Mouse (Mus musculus): ENCODE measurements at regions not wholly inside any gene's neighbourhood (a gene's known extent, or its start where the extent isn't known, plus 50 kb on each side); places are given as distances from the start of the nearest gene placed in this dataset.

- Histone ChIP-seq H3K27ac (ENCODE audit: insufficient read depth, low read length) (no peak overlapping the region), H3K4me1 (ENCODE audit: control insufficient read depth, insufficient read depth, low read length) (no peaks in the 10 kb centered on the region), H3K4me3 (replicated peaks; ENCODE audit: insufficient read depth, low read depth, low read length) (no peak overlapping the region), H3K27me3 (ENCODE audit: control insufficient read depth, insufficient read depth, low read length) (no peaks in the 10 kb centered on the region)
- DNase-seq = no peak
- TF ChIP-seq CTCF (IDR thresholded peaks at IDR 0.05; ENCODE audit: borderline replicate concordance, insufficient read depth, low read depth, low read length) (no peak), POLR2A (IDR thresholded peaks at IDR 0.05; ENCODE audit: borderline replicate concordance, insufficient read depth, low read length) (no peak)
- WGBS = 25% methylated on average over 3 of the region's 3 CpGs
Measured at GRCm38 (mm10) chr1:50798166-50798565, 102.3 kb upstream of the Tmeff2 start.

- Histone ChIP-seq H3K27ac (ENCODE audit: insufficient read depth, low read length) (no peak overlapping the region), H3K4me3 (replicated peaks; ENCODE audit: insufficient read depth, low read depth, low read length) (no peak overlapping the region), H3K27me3 (ENCODE audit: control insufficient read depth, insufficient read depth, low read length) (no peaks in the 10 kb centered on the region), H3K4me1 (ENCODE audit: control insufficient read depth, insufficient read depth, low read length) (no peaks in the 10 kb centered on the region)
- 84% methylated on average over 1 of the region's 1 CpGs for WGBS
- DNase-seq = no peak
- TF ChIP-seq POLR2A (IDR thresholded peaks at IDR 0.05; ENCODE audit: borderline replicate concordance, insufficient read depth, low read length) (no peak), CTCF (IDR thresholded peaks at IDR 0.05; ENCODE audit: borderline replicate concordance, insufficient read depth, low read depth, low read length) (no peak)
Measured at GRCm38 (mm10) chr1:50806321-50806720, 94.1 kb upstream of the Tmeff2 start.

GRCm38 (mm10) chr1:50806821-50807220 is 93.6 kb upstream of the Tmeff2 start:
- DNase-seq = no peak
- H3K4me3 ChIP-seq (replicated peaks; ENCODE audit: insufficient read depth, low read depth, low read length) = no peak overlapping the region
- TF ChIP-seq POLR2A (IDR thresholded peaks at IDR 0.05; ENCODE audit: borderline replicate concordance, insufficient read depth, low read length) (no peak), CTCF (IDR thresholded peaks at IDR 0.05; ENCODE audit: borderline replicate concordance, insufficient read depth, low read depth, low read length) (no peak)
- H3K4me1 ChIP-seq (ENCODE audit: control insufficient read depth, insufficient read depth, low read length) = no peaks in the 10 kb centered on the region
- 86% methylated on average over 1 of the region's 1 CpGs for WGBS
- H3K27me3 ChIP-seq (ENCODE audit: control insufficient read depth, insufficient read depth, low read length) = no peaks in the 10 kb centered on the region
- H3K27ac ChIP-seq (ENCODE audit: insufficient read depth, low read length) = no peak overlapping the region

- Histone ChIP-seq H3K27me3 (ENCODE audit: control insufficient read depth, insufficient read depth, low read length) (no peaks in the 10 kb centered on the region), H3K4me1 (ENCODE audit: control insufficient read depth, insufficient read depth, low read length) (no peaks in the 10 kb centered on the region), H3K27ac (ENCODE audit: insufficient read depth, low read length) (no peak overlapping the region), H3K4me3 (replicated peaks; ENCODE audit: insufficient read depth, low read depth, low read length) (no peak overlapping the region)
- TF ChIP-seq POLR2A (IDR thresholded peaks at IDR 0.05; ENCODE audit: borderline replicate concordance, insufficient read depth, low read length) (no peak), CTCF (IDR thresholded peaks at IDR 0.05; ENCODE audit: borderline replicate concordance, insufficient read depth, low read depth, low read length) (no peak)
- WGBS = 63% methylated on average over 1 of the region's 1 CpGs
- DNase-seq = no peak
Measured at GRCm38 (mm10) chr1:50831663-50832062, 68.8 kb upstream of the Tmeff2 start.

GRCm38 (mm10) chr1:50836123-50836522 is 64.3 kb upstream of the Tmeff2 start:
- Histone ChIP-seq H3K27ac (ENCODE audit: insufficient read depth, low read length) (no peak overlapping the region), H3K4me3 (replicated peaks; ENCODE audit: insufficient read depth, low read depth, low read length) (no peak overlapping the region), H3K27me3 (ENCODE audit: control insufficient read depth, insufficient read depth, low read length) (no peaks in the 10 kb centered on the region), H3K4me1 (ENCODE audit: control insufficient read depth, insufficient read depth, low read length) (no peaks in the 10 kb centered on the region)
- TF ChIP-seq POLR2A (IDR thresholded peaks at IDR 0.05; ENCODE audit: borderline replicate concordance, insufficient read depth, low read length) (no peak), CTCF (IDR thresholded peaks at IDR 0.05; ENCODE audit: borderline replicate concordance, insufficient read depth, low read depth, low read length) (no peak)
- DNase-seq = no peak
- WGBS = 49% methylated on average over 6 of the region's 6 CpGs

GRCm38 (mm10) chr1:50847156-50847555 is 53.3 kb upstream of the Tmeff2 start:
- 55% methylated on average over 1 of the region's 1 CpGs for WGBS
- no peaks in the 10 kb centered on the region for H3K27me3 ChIP-seq (ENCODE audit: control insufficient read depth, insufficient read depth, low read length)
- H3K27ac ChIP-seq (ENCODE audit: insufficient read depth, low read length) = no peak overlapping the region
- TF ChIP-seq POLR2A (IDR thresholded peaks at IDR 0.05; ENCODE audit: borderline replicate concordance, insufficient read depth, low read length) (no peak), CTCF (IDR thresholded peaks at IDR 0.05; ENCODE audit: borderline replicate concordance, insufficient read depth, low read depth, low read length) (no peak)
- H3K4me3 ChIP-seq (replicated peaks; ENCODE audit: insufficient read depth, low read depth, low read length) = no peak overlapping the region
- H3K4me1 ChIP-seq (ENCODE audit: control insufficient read depth, insufficient read depth, low read length) = no peaks in the 10 kb centered on the region
- no peak for DNase-seq
